Mouse (Mus musculus) small intestine, adult 2 months (tissue): Measurements from ENCODE around the gene Mfsd12.

Experiments used
- CTCF ChIP-seq: fragments of 200-500 bp; IDR thresholded peaks from 2 replicates; pipeline ENCODE4 v1.5.1; 2012; ENCODE audit warnings: low read depth, mild to moderate bottlenecking, control low read depth, inconsistent platforms, low read length, moderate library complexity, mixed read lengths; ENCODE audit not compliant: insufficient replicate concordance, insufficient read length; ENCODE audit errors: extremely low read depth
- POLR2A ChIP-seq: fragments of 200-500 bp; IDR thresholded peaks from 2 replicates; pipeline ENCODE4 v1.6.1; 2012; ENCODE audit warnings: low read depth, mild to moderate bottlenecking, control low read depth, inconsistent platforms, low read length, moderate library complexity

DNA sequence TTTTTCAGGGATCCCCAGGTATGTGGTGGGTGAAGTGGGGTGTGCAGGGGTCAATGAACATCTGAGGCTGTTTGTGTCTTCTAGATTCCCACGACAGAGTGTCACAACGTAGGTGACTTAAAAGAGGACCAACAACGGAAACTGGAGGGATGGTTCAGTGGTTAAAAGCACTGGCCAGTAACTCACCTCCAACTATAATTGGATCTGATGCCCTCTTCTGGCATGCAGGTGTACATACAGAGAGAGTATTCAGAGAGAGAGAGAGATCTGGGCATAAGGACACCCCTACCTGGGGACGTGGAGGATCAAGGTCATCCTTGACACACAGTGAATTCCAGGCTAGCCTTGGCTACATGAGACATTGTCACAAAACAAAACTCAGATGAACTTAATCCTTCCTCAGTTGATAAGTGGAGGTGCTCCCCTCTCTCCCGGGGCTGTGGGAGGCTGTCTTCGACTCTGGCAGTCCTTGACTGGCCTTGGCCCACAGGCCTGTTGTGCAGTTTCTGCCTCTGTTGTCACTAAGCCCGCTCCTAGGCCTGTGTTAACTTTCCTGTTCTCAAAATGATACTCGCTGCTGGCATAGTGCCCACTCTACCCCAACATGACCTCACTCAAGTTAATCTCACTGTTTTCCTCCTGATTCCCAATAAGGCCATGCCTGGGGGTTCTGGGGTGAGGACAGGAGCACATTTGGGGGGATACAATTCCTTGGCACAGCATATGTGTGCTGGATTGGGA is 12.7 kb upstream of the Mfsd12 start:
- TF ChIP-seq POLR2A, result no peak
- TF ChIP-seq CTCF, result no peak
